Mouse (Mus musculus): ENCODE measurements at regions not wholly inside any gene's neighbourhood (a gene's known extent, or its start where the extent isn't known, plus 50 kb on each side); places are given as distances from the start of the nearest gene placed in this dataset.
"Not testable (repeated sequence)": the region's sequence is repeated elsewhere in the genome, so short reads cannot be mapped to it uniquely, and the experiment has no call there.

DNA sequence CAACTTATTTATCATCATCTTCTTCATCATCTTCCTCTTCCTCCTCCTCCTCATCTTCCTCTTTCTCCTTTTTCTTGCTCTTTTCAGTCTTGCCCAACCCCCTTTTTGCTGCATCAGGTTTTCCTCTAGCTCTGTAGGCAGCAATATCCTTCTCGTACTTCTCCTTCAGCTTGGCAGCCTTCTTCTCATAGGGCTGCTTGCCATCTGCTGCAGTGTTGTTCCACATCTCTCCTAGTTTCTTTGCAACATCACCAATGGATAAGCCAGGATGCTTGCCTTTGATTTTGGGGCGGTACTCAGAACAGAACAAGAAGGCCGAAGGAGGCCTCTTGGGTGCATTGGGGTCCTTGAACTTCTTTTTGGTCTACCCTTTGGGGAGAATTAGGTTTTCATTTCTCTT, 98.7 kb upstream of the Lin7c start:
- DNase-seq (ENCODE audit: inconsistent ontology term): not testable (repeated sequence)

DNA sequence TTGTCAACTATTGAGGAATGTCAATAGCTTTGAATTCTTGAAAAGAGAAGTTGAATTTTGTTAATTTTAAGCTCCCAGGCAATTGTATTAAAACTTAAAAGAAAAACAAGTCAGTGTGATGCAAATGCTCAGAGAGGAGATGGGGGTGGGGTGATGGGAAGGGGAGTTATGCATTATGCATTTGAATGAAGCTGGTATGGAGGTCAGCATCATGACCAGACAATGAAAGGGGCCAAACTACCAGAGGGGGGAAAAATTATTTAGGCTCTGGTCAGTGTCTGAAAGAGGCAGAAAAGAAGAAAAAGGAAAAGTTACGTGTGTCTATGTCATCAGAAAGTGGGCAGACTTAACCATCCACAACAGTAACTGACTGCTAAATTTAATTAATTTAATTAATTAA, 73.7 kb upstream of the Lin7c start:
- no peak for DNase-seq (ENCODE audit: inconsistent ontology term)

DNA sequence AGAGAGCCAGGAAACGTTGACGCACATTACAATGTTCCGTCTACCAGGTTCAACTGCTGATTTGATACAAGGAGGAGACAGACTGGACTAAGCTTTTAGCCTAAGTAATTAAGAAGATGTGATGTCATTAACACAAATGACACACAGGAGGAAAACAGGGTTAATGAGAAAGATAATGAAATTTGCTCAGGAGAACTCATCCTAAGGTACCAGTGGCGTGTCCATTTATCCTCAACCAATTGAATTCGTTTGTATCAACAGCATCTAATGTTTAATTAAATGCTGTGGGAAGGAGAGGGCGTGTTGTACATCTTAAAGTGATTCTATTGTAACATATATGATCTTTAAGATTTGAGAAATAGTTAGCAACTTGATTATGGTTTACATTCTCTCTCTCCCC, 70.3 kb upstream of the Lin7c start:
- DNase-seq (ENCODE audit: inconsistent ontology term): no peak

DNA sequence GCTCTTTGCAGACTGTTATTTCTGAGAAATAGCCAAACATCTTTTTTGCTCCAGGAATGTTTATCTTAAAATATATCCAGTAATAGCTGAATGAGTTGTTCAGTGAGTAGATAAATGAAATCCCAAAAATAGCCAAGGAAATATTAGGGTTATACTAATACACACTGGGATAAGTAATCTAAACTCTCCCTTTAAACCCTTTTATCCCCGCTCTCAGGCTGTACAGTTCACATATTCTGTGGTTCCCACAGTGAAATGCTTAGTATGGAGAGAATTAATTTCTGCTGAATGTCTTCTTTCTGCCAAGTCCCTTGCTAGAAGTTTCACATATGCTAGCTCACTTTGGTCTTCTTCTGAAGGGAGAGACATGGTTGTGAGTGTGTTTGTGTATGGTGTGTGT, 69.8 kb upstream of the Lin7c start:
- DNase-seq (ENCODE audit: inconsistent ontology term): no peak

DNA sequence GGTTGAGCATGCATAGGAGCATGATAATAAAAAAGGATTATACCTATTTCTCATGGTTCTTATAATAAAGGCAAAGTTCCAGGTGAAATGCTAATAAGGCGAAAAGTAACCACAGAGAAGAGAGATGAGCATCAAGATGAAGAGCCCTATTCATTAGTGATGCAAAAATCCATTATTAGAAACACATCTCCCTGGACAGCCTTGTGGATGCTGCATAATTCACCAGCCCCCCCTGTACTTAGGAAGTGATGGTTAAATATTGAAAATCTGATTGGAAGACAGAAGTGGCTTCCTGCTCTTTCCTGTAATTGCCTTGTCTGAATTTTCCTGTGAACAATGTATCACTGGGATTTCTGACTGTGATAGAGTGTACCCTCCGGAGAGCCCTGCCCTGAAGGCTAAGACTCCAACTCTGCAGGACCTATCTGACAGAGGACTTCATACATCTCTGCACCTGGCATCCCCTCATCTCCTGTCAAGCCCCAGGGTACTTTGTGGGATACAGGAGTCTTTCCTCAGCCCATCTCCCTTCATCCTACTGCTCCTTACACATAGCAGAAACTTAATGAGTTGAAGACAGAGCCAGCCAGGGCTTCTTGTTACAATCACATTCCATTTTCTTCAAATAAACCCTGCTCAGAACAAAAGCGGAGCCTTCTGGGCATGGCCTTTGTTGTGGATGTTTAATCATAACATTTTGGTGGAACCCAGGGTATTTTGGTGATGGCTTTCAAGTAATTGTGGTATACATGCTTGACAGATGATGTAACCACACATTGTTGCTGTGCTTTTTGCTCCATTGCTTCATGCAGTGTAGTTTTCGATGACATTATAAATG, 67.4 kb upstream of the Lin7c start:
- peak; percentile 98 for DNase-seq (ENCODE audit: inconsistent ontology term)

DNA sequence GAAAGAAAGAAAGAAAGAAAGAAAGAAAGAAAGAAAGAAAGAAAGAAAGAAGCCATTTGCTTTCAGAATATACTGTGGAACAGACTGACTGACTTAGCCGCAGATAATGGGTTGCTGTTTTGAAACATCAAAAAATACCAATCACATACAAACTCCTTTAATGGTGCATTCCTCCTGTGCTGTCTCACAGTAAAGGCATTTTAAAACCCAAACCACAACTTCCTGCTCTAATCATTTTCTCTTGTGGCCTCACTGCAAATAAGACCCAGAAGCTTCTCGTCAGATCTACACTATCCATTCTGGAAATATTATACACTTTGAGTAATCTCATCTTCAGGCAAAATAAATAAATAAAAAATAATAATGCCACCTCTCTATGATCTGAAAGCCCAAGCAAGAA, 50.4 kb upstream of the Lin7c start:
- peak; percentile 76 for DNase-seq (ENCODE audit: inconsistent ontology term)

Data from Muller cell, postnatal 12 days (primary cell).